10 mouse cellular contexts compared by ENCODE assay signal in genomic region chr3:41295150-41295549, GRCm38 (mm10).
DNase-seq lines count a peak whose midpoint lies in the region; ATAC-seq lines count a peak whose summit lies in the region.
"Had no signal": no experiment of that assay in that cellular context is flagged by ENCODE, and none has a peak within 500 bp of the region (broad histone marks: within the 10 kb centered on the region; RNA-seq: fewer than 3 reads in every experiment).

No protein-coding gene starts in this region.

- H3K27me3 ChIP-seq in heart, embryonic 11.5 days (ENCODE audit: control insufficient read depth, insufficient read depth, low read length): no peaks in the 10 kb centered on the region
- H3K27me3 ChIP-seq: midbrain, embryonic 12.5 days; stomach, embryonic 15.5 days had no signal

- H3K36me3 ChIP-seq in heart, embryonic 11.5 days (ENCODE audit: control insufficient read depth, insufficient read depth, low read length): no peaks in the 10 kb centered on the region
- H3K36me3 ChIP-seq: midbrain, embryonic 12.5 days; stomach, embryonic 15.5 days had no signal

- DNase-seq in heart, adult 18-20 months: peak; percentile 85 to 94
- DNase-seq in adrenal gland, adult 2 months: peak; percentile 81
- DNase-seq in cerebellum, postnatal 36 days: peak; percentile 8 to 21
- peak; percentile 30 to 41 for DNase-seq in kidney, postnatal 36 days
- DNase-seq in T-cell, adult 2 months (ENCODE audit: low spot score): no peak
- no peak for DNase-seq in spleen, postnatal 4 days (ENCODE audit: low spot score in 2 of 2)
- DNase-seq in B cell, adult 2 months: no peak

- no peaks in the 10 kb centered on the region for H3K9me3 ChIP-seq in heart, embryonic 11.5 days (replicated peaks; ENCODE audit: control insufficient read depth, low read length)
- H3K9me3 ChIP-seq: midbrain, embryonic 12.5 days; stomach, embryonic 15.5 days had no signal

- no peak overlapping the region for H3K4me2 ChIP-seq in heart, embryonic 11.5 days
- H3K4me2 ChIP-seq: midbrain, embryonic 12.5 days; stomach, embryonic 15.5 days had no signal

- no peaks in the 10 kb centered on the region for H3K4me1 ChIP-seq in heart, embryonic 11.5 days (ENCODE audit: control insufficient read depth, insufficient read depth, low read length)
- H3K4me1 ChIP-seq: midbrain, embryonic 12.5 days had no signal

- H3K4me3 ChIP-seq in heart, embryonic 11.5 days (ENCODE audit: low read depth, low read length): no peak overlapping the region
- H3K4me3 ChIP-seq: midbrain, embryonic 12.5 days; stomach, embryonic 15.5 days had no signal

- WGBS in heart, embryonic 11.5 days (ENCODE audit: insufficient replicate concordance): 69% methylated on average over 8 of the region's 8 CpGs

- no peak for ATAC-seq in heart, embryonic 11.5 days (replicated peaks; ENCODE audit: insufficient number of reproducible peaks, low FRiP score, low TSS enrichment)

- H3K9ac ChIP-seq in heart, embryonic 11.5 days (ENCODE audit: low read depth, low read length): no peak overlapping the region
- H3K9ac ChIP-seq: midbrain, embryonic 12.5 days; stomach, embryonic 15.5 days had no signal

- H3K27ac ChIP-seq in heart, embryonic 11.5 days (ENCODE audit: low read depth, low read length): no peak overlapping the region
- H3K27ac ChIP-seq: midbrain, embryonic 12.5 days; stomach, embryonic 15.5 days had no signal

Comparison
In these comparisons a context has a peak if more than half of its experiments do, and no peak if none do; other contexts are left out.
1. DNase-seq: peak in heart, adult 18-20 months (2 of 2), adrenal gland, adult 2 months (single experiment), cerebellum, postnatal 36 days (2 of 2) and kidney, postnatal 36 days (2 of 2); none in T-cell, adult 2 months (single experiment), spleen, postnatal 4 days (0 of 2) and B cell, adult 2 months (0 of 2).